Mouse (Mus musculus): ENCODE results near the gene Rgs6.

Rgs6 gene

DNA sequence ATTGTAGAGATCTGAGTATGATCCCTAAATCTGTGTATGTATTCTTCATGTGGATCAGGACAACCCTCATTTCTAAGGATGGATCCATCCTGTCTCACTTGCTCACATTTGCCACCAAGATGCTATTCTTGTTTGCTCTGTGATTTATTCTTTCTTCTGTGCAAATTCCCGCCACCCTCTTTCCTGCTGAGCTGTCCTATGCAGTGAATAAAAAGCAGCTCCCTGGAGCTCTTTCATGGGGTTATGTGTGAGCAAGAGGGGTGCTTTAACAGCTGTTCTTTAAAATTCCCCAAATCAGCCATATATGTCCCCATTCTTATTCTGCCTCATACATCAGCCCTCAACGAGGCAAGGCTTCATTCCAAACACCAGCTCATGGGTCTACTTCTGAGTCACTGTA lies 277.6 kb downstream of the Rgs6 start:
- DNase-seq (ENCODE audit: low spot score) = no peak

DNA sequence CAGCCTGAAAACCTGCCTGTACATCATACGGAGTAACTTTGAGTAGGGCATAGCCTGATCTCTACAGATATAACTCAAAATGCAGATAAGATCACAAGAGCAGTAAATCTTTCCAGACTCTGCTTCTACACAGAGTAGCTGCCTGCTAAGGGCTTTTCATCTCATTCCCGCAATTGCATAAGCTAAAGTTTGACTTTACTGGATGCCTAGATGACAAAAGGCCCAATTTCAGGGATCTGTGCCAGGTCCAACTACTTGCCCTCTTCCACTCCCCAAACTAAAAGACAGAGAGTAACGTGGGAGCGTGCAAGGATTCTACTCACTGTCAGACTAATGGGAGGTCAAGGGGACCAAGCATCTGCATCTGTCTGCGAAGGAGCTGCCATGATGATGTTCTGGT lies 292.6 kb downstream of the Rgs6 start:
- DNase-seq (ENCODE audit: low spot score) = no peak

DNA sequence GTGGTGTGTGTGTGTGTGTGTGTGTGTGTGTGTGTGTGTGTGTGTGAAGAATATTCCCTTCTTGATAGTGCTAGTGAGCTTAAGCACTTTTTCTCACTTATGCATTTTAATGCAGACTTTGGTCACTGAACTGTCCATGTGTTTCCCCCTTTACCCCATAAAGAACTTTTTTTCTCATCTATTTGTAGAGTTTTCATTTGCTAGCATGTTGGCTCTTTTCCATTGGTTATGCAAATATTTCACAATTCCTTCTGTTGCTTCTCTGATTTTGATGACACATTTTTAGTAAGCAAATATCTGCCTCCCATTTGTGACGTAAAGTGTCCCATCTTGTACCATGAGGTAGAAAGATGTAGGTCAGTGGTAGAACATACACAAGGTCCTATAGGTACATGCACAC lies 295.0 kb downstream of the Rgs6 start:
- no peak for DNase-seq (ENCODE audit: low spot score)

DNA sequence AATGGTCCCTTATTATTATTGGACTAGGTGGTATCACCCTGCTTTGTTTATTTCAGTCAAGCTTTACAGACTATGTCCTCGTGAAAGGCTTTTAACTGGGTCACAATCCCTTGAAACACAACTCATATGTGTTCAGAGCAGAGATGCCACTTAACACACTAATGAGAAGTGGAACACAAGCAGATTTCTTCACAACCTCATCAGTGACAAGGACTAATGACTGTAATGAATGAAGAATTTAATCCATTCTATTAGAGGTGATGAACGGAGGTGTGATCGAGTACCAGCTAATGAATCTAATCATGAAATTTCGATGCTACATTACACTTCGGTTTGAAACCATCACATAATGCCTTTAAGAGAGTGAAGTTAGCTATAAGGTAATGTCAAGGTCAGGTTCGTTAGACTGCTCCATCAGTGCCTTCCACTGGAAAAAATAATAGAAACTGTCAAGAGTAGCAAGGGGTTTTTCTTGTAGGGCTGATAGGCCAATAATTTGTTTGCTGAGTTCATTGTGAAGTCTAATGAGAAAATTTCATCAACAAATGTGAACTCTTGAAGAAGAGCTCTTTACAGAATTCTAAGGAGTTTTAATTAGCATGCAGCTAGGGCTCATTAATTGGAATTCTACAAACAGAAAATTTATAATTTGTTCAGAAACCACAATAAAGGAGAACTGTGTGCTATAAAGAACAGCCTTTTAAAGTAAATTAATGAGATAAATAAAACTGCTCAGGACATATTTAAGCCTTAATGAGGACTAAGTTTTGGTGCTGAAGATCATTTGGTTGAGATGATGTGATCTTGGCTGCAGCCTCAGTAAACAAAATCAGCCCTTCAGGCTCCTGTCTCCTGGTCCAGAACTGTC lies 307.1 kb downstream of the Rgs6 start:
- no peak for DNase-seq (ENCODE audit: low spot score)

DNA sequence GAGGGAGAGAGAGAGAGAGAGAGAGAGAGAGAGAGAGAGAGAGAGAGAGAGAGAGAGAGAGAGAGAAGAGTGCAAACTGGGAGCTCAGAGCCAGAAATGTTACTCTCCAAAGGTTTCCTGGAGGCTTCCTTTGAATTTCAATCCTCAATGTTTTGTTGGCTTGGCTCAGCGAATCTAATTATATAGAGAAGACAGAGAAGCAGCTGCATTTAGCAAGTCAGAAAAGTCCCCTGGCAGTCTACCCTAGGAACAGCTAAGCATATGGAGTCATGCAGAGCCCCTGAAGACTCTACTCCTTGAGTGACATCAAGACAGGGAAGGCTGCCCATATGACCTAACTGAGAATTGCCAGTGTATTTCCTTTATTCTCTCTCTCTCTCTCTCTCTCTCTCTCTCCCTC lies 317.7 kb downstream of the Rgs6 start:
- no peak for DNase-seq (ENCODE audit: low spot score)

DNA sequence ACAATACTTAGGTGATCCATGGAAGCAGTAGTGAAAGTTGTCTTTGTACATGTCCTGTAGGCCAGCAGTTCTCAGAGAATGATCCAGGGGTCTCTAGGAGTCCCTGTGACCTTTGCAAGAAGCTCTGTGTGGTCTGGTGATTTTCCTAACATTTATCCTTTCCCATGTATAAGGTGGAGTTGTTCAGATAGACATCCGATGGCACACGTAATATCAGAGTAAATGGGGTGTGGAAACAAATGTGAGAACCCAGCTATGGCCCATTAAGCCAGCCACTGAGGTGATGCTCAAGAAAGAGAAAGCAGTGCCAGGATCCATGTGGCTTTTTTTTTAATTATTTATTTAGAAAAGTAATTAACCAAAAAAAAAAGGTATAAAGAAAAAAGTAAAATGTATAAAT lies 322.8 kb downstream of the Rgs6 start:
- DNase-seq (ENCODE audit: low spot score) = no peak

DNA sequence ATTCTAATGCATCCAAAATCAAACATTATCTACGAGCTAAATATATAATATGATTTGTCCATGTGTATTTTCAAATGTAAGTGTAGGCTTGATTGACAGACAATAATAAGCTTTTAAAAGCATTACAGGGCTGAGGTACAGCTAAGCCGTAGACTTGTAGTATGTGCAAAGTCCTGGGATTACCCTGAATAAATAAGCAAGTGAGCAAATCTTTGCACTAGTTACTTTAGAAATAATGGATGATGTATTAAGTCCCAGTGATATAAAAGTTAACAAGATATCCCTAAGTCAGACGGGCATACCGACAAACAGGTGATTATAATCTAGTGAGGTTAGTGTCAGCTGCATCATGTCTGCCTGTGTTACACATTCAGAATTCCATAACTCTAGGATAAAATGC lies 326.0 kb downstream of the Rgs6 start:
- DNase-seq (ENCODE audit: low spot score) = no peak

DNA sequence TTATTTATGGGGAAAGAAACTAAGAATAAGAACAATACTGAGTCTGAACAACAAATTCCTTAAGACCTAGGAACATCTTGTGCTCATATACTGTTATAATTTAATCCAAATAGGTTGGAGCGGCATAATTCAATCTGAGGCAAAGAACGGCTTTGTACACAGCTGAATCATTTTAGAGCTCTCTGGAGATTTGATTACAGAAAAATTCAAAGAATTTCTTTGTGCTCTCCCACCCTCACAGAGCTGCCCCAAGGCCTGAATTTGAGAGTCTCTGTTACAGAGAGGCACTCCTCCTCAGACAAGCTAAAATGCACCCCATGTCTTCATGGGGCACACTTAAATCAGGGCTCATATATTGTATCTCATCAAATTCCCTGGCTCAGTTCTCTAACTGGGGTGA lies 332.1 kb downstream of the Rgs6 start:
- DNase-seq (ENCODE audit: low spot score) = no peak

DNA sequence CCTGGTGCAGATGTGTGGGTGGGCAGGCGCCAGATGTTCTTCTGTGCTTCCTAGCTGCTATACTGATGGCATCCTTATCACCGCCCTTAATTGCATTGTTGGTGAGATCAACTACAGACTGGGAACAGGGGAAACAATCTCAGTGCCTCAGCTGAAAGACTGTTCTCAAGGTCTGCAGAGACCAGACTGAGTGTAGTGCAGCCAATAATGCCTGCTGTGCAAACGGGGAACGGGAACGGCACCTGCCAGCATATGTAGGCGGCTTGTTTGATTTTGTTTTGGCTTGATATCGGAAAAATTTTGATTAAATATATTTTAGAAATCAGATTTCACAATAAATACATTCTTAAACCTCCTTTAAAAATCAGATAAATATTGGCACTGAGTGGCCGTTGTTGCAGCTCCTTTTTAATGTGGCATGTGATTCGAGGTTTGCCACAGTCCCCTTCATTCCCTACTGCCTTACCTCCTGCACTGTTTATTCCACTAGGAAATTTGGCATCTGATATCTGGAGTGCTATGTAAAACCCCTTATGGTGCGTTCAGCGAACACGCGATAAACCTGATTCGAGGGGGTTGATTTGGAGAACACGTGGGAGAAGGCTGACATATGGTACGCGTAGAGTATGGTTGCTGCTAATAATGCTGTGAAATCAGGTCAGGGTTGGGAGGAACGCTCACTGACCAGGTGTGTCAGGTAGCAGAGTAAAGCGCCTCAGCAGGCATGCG lies 333.4 kb downstream of the Rgs6 start:
- DNase-seq (ENCODE audit: low spot score) = no peak

DNA sequence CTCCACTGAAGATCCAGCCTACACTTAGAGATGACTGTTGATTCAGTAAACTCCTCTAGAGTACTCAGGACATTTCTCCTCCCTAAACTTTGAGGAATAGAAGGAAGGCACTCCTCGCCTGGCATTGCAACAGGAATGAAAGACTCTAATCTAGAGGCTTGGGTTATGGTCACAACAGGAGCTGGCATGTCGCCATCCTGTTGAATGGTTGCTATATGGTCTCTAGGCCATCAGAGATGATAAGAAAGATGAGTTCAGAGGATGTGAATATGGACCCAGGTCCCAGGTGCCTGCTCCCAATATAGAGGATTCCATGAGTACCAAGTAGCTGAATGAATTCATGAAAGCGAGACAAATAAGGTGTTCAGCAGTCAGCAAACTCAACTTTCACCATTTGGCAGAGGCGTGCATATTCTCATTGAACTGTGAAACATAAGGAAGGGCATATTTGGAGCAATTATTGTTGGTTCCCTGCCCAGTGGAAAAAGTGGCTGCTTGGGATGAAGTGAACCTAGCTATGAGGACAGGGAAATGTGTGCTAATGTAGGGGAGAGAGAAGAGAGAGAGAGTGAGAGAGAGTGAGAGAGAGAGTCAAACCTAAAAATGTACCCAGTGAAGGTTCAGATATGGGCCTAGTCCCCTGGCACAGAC lies 334.9 kb downstream of the Rgs6 start:
- DNase-seq (ENCODE audit: low spot score) = no peak

DNA sequence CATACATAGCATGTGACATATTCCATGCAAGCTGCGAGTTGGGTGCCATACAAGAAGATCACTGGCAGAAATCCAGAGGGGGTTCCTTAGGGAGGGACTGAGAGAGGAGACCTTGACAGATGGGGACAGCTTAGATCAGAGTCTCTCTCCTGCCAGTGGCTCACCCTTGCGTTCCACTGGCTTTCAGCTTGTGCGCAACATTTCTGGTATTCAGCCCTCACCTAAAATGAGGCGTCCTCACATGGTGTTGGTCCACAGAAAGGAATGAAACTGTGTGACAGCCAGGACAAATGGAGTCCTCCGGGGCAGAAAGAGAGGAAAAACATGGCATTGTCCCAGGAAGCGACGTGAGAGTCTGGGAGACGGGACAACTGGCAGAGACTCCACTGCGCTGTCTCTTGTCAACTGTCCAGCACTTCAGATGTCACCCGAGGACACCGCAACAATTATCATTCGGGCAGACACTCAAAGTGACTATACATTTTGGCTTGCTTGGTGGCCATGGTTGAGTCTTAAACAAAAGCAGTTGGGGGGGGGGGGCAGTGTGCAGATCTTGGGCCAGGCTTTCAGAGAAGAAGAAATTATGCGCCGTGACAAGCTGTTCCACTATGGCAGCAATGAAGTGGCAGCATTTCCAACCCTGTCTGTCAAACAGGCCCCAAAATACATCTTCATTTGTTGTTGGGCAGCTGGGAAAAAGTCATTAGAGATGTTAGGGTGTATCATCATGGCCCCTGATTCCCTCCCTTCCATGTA lies 344.8 kb downstream of the Rgs6 start:
- DNase-seq (ENCODE audit: low spot score) = no peak

DNA sequence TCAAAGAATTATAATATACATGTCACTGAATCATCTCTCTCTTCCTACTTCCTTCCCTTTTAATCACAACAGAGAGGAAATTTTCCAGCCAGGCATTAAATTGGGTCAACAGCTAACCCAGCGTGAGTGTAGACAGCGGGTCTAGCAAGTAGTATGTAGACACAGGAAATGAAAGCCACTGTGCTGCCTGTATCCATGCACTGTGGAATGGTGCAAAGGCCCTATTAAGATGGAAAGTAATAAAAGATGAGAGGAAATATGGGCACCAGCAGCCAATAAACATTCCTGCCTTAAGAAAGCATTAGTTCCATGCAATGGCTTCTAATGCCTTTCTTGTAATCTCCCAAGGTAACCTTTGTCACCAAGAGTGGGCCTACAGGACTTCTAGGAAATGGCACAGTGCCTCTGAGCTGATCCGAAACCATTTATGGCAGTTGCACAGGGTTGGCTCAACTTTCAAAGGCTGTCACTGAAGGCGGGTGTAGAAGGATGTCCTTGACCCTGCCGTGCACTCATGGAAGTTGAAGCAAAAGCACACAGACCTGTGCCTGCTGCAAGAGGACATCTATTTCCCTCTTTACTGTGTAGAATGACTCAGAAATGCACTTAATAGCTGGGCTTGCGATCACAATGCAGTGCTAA lies 347.1 kb downstream of the Rgs6 start:
- DNase-seq (ENCODE audit: low spot score) = no peak

DNA sequence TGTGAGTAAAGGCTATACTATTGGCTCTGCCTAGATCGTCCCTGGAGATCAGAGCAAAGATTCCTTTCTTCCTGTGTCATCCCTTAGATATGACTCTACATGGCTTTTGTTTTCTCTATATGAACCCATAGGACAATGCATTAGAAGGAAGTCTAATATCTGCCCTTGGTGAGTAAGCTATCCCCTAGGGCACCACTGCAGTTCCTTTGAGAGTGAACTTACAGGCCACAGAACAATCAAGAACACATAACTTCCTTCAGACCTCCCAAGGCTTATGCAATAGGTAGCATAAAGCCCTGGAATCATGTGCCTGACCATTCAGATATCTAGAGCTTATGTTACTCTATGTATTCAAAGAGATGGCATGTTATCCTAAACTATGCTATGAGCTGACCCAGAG lies 347.7 kb downstream of the Rgs6 start:
- no peak for DNase-seq (ENCODE audit: low spot score)

DNA sequence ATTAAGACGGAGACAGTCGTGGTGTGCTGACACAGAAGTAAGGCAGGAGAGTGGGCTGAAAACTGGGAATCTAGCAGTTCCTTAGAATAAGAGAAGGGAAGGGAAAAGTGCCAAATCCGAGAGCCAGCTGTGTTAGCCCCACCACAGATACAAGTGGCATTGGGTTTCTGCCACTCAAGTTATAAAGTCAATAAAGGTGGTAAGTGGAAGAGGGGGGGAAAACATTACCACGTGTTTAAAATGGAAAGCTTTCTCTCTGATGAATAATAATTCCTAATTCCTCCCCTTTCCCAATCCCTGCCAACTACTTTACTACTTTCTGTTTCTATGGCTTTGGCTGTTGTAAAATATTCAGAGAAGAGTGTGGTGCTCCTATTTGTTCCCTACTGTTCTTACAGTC lies 352.4 kb downstream of the Rgs6 start:
- no peak for DNase-seq (ENCODE audit: low spot score)

DNA sequence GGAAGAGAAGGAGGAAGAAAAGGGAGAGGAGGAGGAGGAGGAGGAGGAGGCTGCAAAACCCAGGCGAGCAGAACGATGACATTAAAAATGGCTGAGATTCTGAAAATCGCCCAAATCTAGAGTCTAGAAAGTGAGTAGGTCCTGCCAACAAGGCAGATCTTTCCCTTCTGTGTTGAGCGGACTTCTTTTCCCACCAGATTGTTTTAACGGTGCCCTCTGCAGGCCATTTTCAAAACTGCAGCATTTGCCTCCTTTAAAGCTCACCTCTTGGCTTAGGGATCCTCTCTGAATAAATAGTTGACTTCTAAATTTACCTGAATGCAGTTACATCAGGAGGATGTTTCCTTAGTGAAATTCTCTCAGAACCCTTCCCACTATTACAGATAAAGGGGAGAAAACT lies 358.4 kb downstream of the Rgs6 start:
- peak; percentile 28 for DNase-seq (ENCODE audit: low spot score)

DNA sequence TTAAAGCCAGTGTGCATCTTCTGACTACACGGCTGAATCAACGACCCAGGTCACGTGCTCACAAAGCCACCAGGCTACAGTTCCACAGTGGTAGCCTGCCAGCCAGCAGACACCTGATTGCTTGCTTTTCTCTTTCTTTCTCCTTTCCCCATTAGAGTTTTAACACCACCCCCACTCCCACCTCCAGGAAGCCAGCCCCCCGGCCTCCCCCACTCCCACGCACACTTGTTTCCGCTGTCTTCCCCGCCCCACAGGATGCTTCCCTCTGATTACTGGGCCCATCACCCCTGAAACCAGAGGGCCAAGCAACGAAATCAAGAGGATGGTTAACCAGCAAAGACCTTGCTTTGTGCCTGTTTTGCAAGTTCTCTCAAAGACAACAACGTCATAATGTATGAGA lies 373.0 kb downstream of the Rgs6 start:
- no peak for DNase-seq (ENCODE audit: low spot score)

DNA sequence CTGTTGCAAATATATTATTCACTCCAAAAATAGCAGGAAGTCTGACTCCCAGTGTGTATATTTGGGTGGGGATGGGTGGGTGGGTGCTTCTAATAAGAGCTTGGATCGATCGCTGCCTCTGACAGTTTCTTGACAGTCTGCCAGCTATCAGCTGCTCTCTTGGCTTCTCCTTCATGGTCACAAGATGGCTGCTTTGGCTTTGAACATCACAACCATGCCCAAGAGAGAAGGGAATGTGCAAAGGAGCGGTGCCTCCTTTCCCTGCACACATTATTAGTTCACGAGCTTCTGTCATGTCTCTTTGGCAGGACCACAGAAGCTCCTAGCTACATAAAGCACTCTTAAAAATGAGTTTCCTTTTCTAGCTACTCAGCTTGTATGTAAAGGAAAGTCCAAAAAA lies 373.8 kb downstream of the Rgs6 start:
- no peak for DNase-seq (ENCODE audit: low spot score)

DNA sequence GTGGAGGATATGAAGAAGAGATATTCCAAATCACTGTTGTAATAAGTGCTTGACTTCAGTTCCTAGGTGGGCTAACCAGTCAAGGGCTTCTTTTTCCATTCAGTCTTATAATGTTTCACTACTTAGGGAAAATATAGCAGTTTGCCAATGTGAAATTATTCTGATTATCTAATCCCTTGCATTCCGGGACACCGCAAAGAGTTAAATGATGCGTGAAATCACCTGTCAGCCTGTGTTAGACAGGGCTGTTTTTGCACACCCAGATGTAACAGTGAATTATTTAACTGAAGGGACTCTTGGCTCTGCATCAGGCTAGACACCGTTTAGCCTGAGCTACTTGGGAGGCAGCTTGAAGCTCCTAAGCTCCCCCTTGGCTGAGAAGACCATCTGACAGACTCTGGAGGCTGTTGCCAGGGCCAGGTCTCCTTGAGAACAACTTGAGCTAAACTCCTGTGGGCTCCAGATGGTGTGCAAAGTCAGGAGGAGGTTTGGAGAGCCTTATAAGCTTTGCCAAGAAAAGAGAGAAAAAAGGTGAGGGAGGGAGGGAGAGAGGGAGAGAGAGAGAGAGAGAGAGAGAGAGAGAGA lies 382.5 kb downstream of the Rgs6 start:
- DNase-seq (ENCODE audit: low spot score) = no peak

DNA sequence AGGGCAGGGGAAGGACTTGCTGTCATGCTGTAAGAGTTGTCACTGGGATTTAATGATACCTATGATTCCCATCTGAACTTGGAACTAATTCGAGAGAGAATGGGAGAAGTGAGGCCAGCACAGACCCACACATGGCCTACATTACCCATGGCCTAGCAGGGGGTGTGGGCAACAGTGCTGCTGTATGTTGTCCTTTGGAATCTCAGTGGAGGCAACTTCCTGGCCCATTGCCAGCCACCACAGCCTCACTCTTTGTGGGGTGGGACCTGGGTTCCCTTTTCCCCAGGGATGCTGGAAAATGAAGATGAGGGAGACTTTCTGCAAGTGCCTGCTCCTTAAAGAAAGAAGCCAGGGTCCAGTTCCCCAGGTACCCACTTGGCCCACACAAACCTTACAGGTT lies 383.1 kb downstream of the Rgs6 start:
- no peak for DNase-seq (ENCODE audit: low spot score)

DNA sequence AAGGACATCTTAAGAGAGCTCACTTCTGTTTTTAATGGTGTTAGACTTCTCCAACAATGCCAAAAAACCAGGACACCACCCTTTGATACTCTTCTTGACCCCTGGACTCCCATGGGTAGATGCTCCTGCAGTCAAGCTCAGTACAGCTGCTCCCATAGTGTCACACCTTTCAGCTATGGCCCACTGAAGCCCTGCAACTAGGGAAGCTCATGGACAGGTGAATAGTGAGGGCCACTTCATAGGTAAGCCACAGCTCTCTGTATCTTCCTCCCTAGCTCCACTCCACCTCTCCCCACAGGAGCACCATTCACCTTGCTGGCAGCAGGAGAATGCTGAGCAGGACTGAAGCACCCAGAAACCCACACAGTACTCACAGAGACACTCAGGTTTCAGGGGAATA lies 384.6 kb downstream of the Rgs6 start:
- DNase-seq (ENCODE audit: low spot score) = no peak

DNA sequence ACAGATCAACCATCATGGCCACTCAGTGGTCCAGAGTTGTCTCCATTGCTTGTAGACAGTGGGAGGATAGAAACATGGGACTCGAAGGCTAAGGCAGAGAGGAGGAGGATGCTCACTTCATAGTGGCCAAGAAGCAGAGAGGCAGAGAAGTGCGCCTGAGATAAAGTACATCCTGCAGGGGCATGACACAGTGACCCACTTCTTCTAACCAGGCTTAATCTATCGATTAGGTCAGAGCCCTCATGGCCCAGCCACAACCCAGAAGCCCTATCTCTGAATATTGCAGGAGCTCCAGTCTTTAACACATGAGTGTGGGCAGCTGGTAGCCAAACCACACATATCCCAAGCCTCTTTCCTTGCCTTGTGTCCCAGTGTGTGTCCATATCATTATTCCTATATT lies 385.7 kb downstream of the Rgs6 start:
- no peak for DNase-seq (ENCODE audit: low spot score)

DNA sequence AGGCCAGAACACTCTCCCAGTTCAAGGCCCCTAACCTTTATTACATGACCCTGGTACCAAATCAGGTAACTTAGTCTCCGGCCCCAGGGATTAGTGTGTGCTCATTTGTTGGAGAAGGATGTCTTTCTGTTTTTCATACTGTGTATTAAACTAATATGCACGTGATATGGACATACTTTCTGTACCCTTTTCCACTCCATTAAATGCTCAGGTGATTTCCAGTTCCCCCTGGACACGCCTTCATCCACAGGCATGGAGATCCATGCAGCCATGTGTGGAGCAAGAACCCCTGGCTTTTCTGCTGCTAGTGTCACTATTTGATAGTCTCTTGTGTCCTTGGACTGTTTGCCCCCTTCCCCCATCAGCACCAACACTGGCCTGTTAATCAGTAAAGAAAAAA lies 390.2 kb downstream of the Rgs6 start:
- DNase-seq (ENCODE audit: low spot score) = no peak
